Mouse (Mus musculus) adipose tissue, adult 10 weeks (tissue): ENCODE data around the gene Trem3. TPM values are rescaled to one million over a fixed set of nuclear protein-coding genes. Genes with fewer than 3 reads are reported as not detected.

Experiments
- polyA plus RNA-seq: library from polyadenylated mRNA; stranded (reverse); fragments of 350-450 nt; fragmentation: Illumina TruSeq; extraction: RNeasy Lipid Tissue Mini Kit (QIAGEN cat#74804); gene quantifications from one replicate; pipeline ENCODE4 v1.2.3, GENCODE M21; 2014; ENCODE audit warnings: low read depth, low replicate concordance

Trem3 gene
- polyA plus RNA-seq: not detected

GRCm38 (mm10) chr17:48247221-48247928 is at the start of gene Trem3:
Trem3 (plus strand) TSS chr17:48247777.

GRCm38 (mm10) chr17:48232518-48232917 is 15.1 kb upstream of the Trem3 start, which contains the start of gene Trem1:
Trem1 (plus strand) TSS chr17:48232768.

GRCm38 (mm10) chr17:48263741-48264362 is 16.3 kb downstream of the Trem3 start, which contains the start of gene Treml4:
Treml4 (plus strand) TSS chr17:48264295.

GRCm38 (mm10) chr17:48299203-48299602 is 51.6 kb downstream of the Trem3 start, which contains the start of gene Treml2:
Treml2 (plus strand) TSS chr17:48299498.

Other genes with a start within 250 kb of the Trem3 start
- 0.46 TPM for gene 1700122O11Rik, start 209.5 kb upstream of the Trem3 start, polyA plus RNA-seq
- 2.0 TPM for gene 1700067P10Rik, start 158.5 kb upstream of the Trem3 start, polyA plus RNA-seq
- not detected for gene 9830107B12Rik, start 101.5 kb upstream of the Trem3 start, polyA plus RNA-seq
- 0.74 TPM for gene A530064D06Rik, start 80.5 kb upstream of the Trem3 start, polyA plus RNA-seq
- not detected for gene Trem1, start 15.0 kb upstream of the Trem3 start, polyA plus RNA-seq
- 0.53 TPM for gene Treml4, start 16.5 kb downstream of the Trem3 start, polyA plus RNA-seq
- 0.36 TPM for gene Treml2, start 51.7 kb downstream of the Trem3 start, polyA plus RNA-seq
- 0.68 TPM for gene B430306N03Rik, start 68.4 kb downstream of the Trem3 start, polyA plus RNA-seq
- 11.4 TPM for gene Trem2, start 98.6 kb downstream of the Trem3 start, polyA plus RNA-seq
- gene Treml1, start 112.1 kb downstream of the Trem3 start, polyA plus RNA-seq: not detected
- gene Nfya, start 162.1 kb downstream of the Trem3 start, polyA plus RNA-seq: 24.5 TPM
- 39.9 TPM for gene Oard1, start 162.2 kb downstream of the Trem3 start, polyA plus RNA-seq
- gene Apobec2, start 185.2 kb downstream of the Trem3 start, polyA plus RNA-seq: 0.21 TPM
- gene Tspo2, start 203.7 kb downstream of the Trem3 start, polyA plus RNA-seq: not detected
- gene Unc5cl, start 207.1 kb downstream of the Trem3 start, polyA plus RNA-seq: 1.2 TPM